Mouse (Mus musculus): ENCODE data around the gene Pus7l. TPM values are rescaled to one million over a fixed set of nuclear protein-coding genes. Genes with fewer than 3 reads are reported as not detected.
A peak's percentile ranks its signal among the peaks of the same experiment; 100 is the strongest.

The Pus7l gene
- polyA plus RNA-seq (2012; rRNA removed) (2.3 and 2.8 TPM in 2 replicates), polyA plus RNA-seq (2014; fragmentation: Nextera tagmentation; extraction: Ambion mirVana) (2.6 and 2.8 TPM in 2 replicates)

DNA sequence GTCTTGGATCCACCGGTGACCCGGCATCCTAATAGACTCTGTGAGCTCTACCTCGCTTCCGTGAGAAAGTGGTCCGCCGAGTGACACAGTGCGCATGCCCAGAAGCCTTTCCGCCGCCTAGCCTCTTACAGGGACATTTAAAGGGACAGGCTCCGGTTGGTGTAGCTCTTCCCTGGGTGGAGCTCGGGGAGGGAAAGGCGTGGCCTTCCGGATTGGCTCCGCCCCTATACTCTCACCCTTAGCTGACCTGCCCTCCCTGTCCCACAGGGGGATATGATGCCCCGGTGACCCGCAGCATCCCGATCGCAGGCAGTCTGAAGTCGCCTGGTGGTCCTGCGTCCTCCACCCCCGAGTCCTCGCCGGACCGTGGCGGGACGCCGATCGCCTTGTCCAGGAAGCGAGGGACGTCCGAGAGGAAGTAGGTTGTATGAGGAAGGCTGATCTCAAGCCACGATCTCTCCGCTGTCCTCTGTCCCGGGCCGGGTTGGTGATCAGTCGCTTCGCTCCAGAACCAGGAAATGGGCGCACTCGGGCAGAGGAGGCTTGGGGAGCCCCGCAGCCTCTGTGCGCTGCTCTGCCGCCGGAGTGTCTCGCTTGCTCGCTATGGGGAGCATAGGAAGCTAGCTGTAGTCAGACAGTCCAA, at the start of gene Pus7l, which contains the start of gene Irak4:
TSS of gene Pus7l (minus strand) at position 139 of the 643 bp plus-strand sequence.
TSS of gene Irak4 (plus strand) at position 235 of the 643 bp plus-strand sequence.
- Histone ChIP-seq H3K9ac (replicated peaks) (peak within 1 kb of the TSS; percentile 71), H3K4me3 (ENCODE audit: insufficient read depth in 1 of 2, low read depth in 2 of 2, low read length in 2 of 2) (peak within 1 kb of the TSS; percentile 65 to 87), H3K27ac (no peak within 1 kb of the TSS; the same call in none of the 2 replicates), H3K36me3 (replicated peaks; ENCODE audit: control insufficient read depth, insufficient read depth, low read depth) (no peaks in the 10 kb centered on the region), H3K4me1 (replicated peaks; ENCODE audit: control insufficient read depth in 2 of 2, insufficient read depth in 2 of 2, low read length in 1 of 2) (peaks cover 0 to 7% of the 10 kb centered on the region in 2 experiments; a peak in 3 of 4 replicates), H3K9me3 (ENCODE audit: control insufficient read depth, low read length) (no peaks in the 10 kb centered on the region), H3K27me3 (ENCODE audit: control insufficient read depth, insufficient read depth, low read length) (no peaks in the 10 kb centered on the region), H3K4me2 (ENCODE audit: low read depth) (peak within 1 kb of the TSS; percentile 78)
- peak; percentile 49 for TF ChIP-seq CTCF (IDR thresholded peaks at IDR 0.05; ENCODE audit: low read depth)
- no peak for TF ChIP-seq EP300 (IDR thresholded peaks at IDR 0.05; ENCODE audit: low read depth)
- WGBS (ENCODE audit: insufficient replicate concordance): under 1% methylated on average over 45 of the region's 45 CpGs
- ATAC-seq (ENCODE audit: insufficient read depth) (peak; percentile 99), DNase-seq (ENCODE audit: low read depth in 3 of 3, low spot score in 3 of 3) (peak; percentile 85 to 90 (median 88))

DNA sequence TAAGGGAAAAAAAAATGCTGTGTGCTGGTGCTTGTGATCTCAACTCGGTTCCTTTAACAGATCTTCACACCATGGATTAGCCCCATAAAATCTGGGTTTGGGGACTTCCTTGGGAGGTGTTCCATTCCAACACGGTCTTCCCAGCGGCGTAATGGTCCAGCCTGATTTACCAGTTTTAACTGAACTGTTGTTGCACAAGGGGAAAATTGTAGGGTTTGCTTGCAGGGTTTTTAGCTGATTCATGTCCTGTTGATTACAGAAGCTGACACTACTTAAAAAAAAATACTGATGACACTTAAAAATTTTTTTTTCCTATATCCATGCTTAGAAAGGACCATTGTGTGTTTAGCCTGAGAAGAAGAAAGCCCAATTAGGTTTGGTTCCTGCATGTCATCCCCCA, 48.0 kb upstream of the Pus7l start:
- 45% methylated on average over 4 of the region's 4 CpGs for WGBS (ENCODE audit: insufficient replicate concordance)
- no peak overlapping the region for H3K4me3 ChIP-seq (ENCODE audit: insufficient read depth in 1 of 2, low read depth in 2 of 2, low read length in 2 of 2)
- H3K36me3 ChIP-seq (replicated peaks; ENCODE audit: control insufficient read depth, insufficient read depth, low read depth): no peaks in the 10 kb centered on the region
- DNase-seq (ENCODE audit: low read depth in 3 of 3, low spot score in 3 of 3) (no peak), ATAC-seq (ENCODE audit: insufficient read depth) (no peak)
- no peaks in the 10 kb centered on the region for H3K27me3 ChIP-seq (ENCODE audit: control insufficient read depth, insufficient read depth, low read length)
- H3K4me2 ChIP-seq (ENCODE audit: low read depth): no peak overlapping the region
- peaks cover 3 to 12% of the 10 kb centered on the region in 2 experiments; a peak in 2 of 4 replicates for H3K4me1 ChIP-seq (replicated peaks; ENCODE audit: control insufficient read depth in 2 of 2, insufficient read depth in 2 of 2, low read length in 1 of 2)
- H3K9ac ChIP-seq (replicated peaks): no peak overlapping the region
- TF ChIP-seq CTCF (IDR thresholded peaks at IDR 0.05; ENCODE audit: low read depth) (no peak), EP300 (IDR thresholded peaks at IDR 0.05; ENCODE audit: low read depth) (no peak)
- no peak overlapping the region for H3K27ac ChIP-seq
- H3K9me3 ChIP-seq (ENCODE audit: control insufficient read depth, low read length): no peaks in the 10 kb centered on the region

DNA sequence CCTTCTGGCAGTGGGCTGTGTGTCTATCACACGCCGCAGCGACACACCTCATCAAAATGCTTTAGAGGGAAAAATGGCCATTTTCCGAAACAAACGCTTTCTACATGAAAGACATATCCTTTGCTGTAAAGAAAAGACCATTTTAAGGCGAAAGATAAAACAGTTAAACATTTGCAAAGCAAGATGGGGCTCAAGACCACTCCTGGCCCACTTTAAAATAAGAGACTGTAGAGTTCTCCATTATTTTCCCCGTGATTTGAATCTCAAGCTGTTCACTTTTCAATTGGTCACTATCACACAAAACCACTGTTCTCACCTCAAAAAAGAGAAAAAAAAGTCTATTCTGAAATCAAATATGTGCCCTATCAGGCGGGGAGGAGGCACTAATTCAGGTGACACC, 46.7 kb upstream of the Pus7l start:
- 12% methylated on average over 8 of the region's 8 CpGs for WGBS (ENCODE audit: insufficient replicate concordance)
- peak overlapping the region; percentile 40 for H3K9ac ChIP-seq (replicated peaks)

DNA sequence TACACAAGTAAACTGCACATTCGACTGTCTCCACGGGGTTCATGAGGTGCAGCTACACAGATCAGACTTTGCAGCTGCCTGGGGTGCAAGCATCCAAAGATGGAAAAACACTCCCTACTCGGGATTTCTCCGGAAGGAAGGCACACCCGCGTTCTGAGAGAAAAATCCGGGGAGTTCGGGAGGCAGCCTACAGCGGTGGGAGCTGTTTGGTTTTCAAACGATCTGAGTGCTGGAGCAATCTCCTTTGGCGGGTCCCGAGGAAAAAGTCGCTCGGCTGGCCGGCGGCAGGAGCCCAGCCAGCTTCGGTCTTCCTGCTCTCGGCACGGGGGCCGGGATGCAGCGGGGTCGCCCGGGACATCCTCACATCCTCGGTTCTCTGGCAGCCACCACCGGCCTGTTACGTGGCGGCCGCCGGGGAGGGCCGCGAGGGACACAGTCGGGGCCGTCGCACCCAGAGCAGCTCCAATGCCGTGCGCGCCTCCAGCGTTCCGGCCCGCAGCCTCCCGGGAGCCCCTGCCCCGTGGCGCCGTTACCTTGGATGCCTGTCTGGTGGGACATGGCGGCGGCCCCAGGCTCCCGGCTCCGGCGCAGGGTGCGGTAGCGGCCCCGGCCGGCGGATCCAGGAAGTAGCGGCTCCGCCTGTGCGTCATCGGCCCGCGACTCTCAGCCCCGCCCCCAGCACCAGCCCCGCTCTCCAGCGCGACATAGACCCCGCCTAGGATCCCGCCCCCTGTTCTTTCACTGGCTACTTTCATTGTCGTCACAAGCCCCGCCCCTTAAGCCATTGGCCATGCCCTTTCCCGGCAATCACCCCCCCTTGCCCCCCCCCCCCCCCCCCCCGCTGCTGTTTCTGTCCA, 46.1 kb upstream of the Pus7l start, which contains the start of gene Twf1:
TSS of gene Twf1 (minus strand) at position 671 of the 857 bp plus-strand sequence.
- peak; percentile 100 for ATAC-seq (ENCODE audit: insufficient read depth)
- peak within 1 kb of the TSS; percentile 90 for H3K9ac ChIP-seq (replicated peaks)
- peak; percentile 86 to 94 (median 90) for DNase-seq (ENCODE audit: low read depth in 3 of 3, low spot score in 3 of 3)
- H3K4me1 ChIP-seq (replicated peaks; ENCODE audit: control insufficient read depth in 2 of 2, insufficient read depth in 2 of 2, low read length in 1 of 2): peaks cover 3 to 12% of the 10 kb centered on the region in 2 experiments; a peak in 2 of 4 replicates
- TF ChIP-seq CTCF (IDR thresholded peaks at IDR 0.05; ENCODE audit: low read depth) (peak; percentile 19; the same call in 1 of the 2 replicates), EP300 (IDR thresholded peaks at IDR 0.05; ENCODE audit: low read depth) (no peak)
- H3K4me2 ChIP-seq (ENCODE audit: low read depth): peak within 1 kb of the TSS; percentile 84
- H3K9me3 ChIP-seq (ENCODE audit: control insufficient read depth, low read length): no peaks in the 10 kb centered on the region
- H3K4me3 ChIP-seq (ENCODE audit: insufficient read depth in 1 of 2, low read depth in 2 of 2, low read length in 2 of 2): peak within 1 kb of the TSS; percentile 75 to 99
- peaks cover 9% of the 10 kb centered on the region for H3K36me3 ChIP-seq (replicated peaks; ENCODE audit: control insufficient read depth, insufficient read depth, low read depth)
- no peaks in the 10 kb centered on the region for H3K27me3 ChIP-seq (ENCODE audit: control insufficient read depth, insufficient read depth, low read length)
- WGBS (ENCODE audit: insufficient replicate concordance): under 1% methylated on average over 68 of the region's 70 CpGs
- H3K27ac ChIP-seq: peak within 1 kb of the TSS; percentile 13; the same call in 1 of the 2 replicates

More for the DNA sequence above, 46.7 kb upstream of the Pus7l start:
- Histone ChIP-seq H3K4me3 (ENCODE audit: insufficient read depth in 1 of 2, low read depth in 2 of 2, low read length in 2 of 2) (peak overlapping the region; percentile 66 to 99), H3K27me3 (ENCODE audit: control insufficient read depth, insufficient read depth, low read length) (no peaks in the 10 kb centered on the region), H3K4me1 (replicated peaks; ENCODE audit: control insufficient read depth in 2 of 2, insufficient read depth in 2 of 2, low read length in 1 of 2) (peaks cover 3 to 12% of the 10 kb centered on the region in 2 experiments; a peak in 2 of 4 replicates), H3K36me3 (replicated peaks; ENCODE audit: control insufficient read depth, insufficient read depth, low read depth) (peaks cover 6% of the 10 kb centered on the region; the same call in 1 of the 2 replicates), H3K4me2 (ENCODE audit: low read depth) (peak overlapping the region; percentile 84), H3K27ac (no peak overlapping the region), H3K9me3 (ENCODE audit: control insufficient read depth, low read length) (no peaks in the 10 kb centered on the region)
- ATAC-seq (ENCODE audit: insufficient read depth): no peak
- DNase-seq (ENCODE audit: low read depth in 3 of 3, low spot score in 3 of 3): no peak
- no peak for TF ChIP-seq CTCF (IDR thresholded peaks at IDR 0.05; ENCODE audit: low read depth)
- no peak for TF ChIP-seq EP300 (IDR thresholded peaks at IDR 0.05; ENCODE audit: low read depth)
